Mouse (Mus musculus) MEL (cell line): ENCODE measurements around the gene Pcgf2.
A peak's percentile ranks its signal among the peaks of the same experiment; 100 is the strongest.
"Not testable (repeated sequence)": the region's sequence is repeated elsewhere in the genome, so short reads cannot be mapped to it uniquely, and the experiment has no call there.

ENCODE experiments used
- GATA1 ChIP-seq: IDR thresholded peaks from 2 replicates; pipeline ENCODE4 v1.6.1; 2011; ENCODE audit warnings: low read depth, low read length, improper control_type of control experiment
- MAZ ChIP-seq: IDR thresholded peaks from 2 replicates; pipeline ENCODE4 v1.6.1; 2012; ENCODE audit warnings: low read depth, mild to moderate bottlenecking, inconsistent platforms, low read length, improper control_type of control experiment
- POLR2A ChIP-seq, 2 experiments: IDR thresholded peaks; 2 replicates each; pipeline ENCODE4 v1.6.1; 2011 to 2012; ENCODE audit warnings: low read length in 2 of 2, mild to moderate bottlenecking in 2 of 2, control low read depth in 1 of 2, improper control_type of control experiment in 1 of 2, low read depth in 1 of 2, moderate library complexity in 1 of 2; ENCODE audit not compliant: control insufficient read depth in 1 of 2, insufficient read depth in 1 of 2, poor library complexity in 1 of 2

- not testable (repeated sequence) for TF ChIP-seq MAZ, GATA1
- peak in 1 of 2 experiments; percentile 45; a peak in 1 of 4 replicates for TF ChIP-seq POLR2A (IDR thresholded peaks at IDR 0.05; ENCODE audit: control insufficient read depth in 1 of 2, insufficient read depth in 1 of 2, low read depth in 1 of 2, low read length in 2 of 2, poor library complexity in 1 of 2)
These were observed 46.9 kb downstream of the Pcgf2 start for GRCm38 (mm10) chr11:97653376-97653775.
